Mouse (Mus musculus): ENCODE data around the gene Gm6993.

The Gm6993 gene

DNA sequence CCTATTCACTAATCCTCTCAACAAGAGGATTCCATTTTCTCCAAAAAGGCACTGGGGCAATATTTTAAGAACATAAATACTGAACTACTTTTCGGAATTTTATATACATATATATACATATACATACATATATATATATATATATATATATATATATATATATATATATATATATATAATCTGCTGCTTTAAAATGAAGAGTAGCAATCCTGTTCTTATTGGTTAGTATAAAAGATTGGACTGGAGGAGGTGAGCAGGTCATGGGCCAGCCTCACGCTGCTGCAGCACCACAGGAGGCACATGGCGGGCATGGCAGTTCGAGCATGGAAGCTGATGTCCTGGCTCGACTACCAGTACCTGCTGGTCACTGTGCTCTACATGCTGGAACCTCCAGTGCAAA lies at the start of gene Gm6993:
Gene Gm6993, plus strand, starts transcription at position 301 of the 400 bp plus-strand sequence.
- DNase-seq, result no peak

DNA sequence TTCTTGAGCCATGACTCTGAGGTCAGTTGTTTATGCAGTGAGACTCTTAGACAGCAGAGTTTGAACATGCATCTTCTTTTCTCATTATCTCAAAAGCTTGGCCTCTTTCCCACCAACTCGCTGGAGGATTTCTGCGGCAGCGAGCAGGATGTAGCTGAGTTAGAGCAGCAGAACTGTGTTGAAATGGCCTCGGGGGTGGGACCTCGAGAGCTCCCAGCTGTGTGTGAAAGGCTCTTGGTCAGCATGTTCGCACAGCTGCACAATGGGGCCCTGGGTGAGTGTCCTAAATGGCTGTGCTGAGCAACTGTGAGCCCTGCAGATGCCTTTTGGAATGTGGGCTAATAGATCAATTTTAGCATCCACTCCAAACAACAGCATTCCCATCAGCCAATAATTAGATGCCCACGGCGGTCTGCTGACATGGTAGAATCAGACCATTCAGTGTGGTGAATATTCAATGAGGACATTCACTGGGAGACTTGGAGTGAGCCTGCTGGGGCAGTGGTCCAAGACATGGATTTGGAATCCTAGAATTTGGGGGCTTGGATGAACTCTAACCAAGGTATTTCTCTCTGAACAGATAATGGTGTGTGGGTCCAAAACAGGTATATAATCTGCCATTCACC lies 49.1 kb upstream of the Gm6993 start:
- no peak for DNase-seq

DNA sequence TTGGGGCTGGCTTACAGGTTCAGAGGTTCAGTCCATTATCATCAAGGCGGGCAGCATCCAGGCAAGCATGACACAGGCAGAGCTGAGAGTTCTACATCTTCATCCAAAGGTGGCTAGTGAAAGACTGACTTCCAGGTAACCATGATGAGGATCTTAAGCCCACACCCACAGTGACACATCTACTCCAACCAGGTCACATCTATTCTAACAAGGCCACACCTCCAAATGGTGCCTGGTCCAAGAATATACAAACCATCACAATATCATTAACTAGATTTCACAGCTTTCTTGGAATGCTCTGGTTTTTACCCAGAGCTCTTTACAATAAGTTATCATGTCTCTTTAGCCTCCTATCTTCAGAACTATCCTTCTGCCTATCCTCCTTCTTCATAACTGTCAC lies 38.1 kb upstream of the Gm6993 start:
- no peak for DNase-seq

DNA sequence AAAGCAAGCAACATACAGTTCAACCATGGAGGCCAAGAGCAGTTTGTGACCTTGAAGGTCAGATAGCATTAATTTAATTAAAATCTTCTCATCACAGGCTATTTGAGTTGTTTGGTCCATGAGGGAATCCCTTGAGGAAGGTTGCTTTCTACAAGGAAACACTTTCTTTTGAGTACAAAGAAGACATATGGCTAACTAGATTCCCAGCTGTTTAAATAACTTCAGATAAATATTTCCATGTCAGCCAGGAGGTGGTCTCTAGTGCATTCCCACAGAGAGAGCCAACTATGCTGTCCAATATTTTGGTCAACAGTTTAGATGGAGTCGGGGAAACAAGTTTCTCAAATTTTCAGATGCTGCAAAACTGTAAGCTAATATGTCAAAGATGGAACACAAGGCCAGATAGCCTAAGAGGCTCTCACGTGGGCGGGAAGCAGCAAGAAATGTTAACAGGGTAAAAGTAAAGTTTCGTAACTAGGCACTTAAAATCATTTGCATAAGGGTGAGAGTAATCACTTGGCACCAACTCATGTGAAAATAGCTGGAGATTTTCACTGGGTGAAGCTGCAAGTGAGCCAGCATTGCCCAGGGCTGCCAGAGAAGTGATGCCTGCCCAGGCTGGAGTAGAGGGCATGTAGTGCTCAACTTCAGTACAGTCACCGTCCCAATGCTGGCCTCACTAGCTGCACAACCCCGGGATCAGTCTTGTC lies 36.7 kb upstream of the Gm6993 start:
- no peak for DNase-seq

DNA sequence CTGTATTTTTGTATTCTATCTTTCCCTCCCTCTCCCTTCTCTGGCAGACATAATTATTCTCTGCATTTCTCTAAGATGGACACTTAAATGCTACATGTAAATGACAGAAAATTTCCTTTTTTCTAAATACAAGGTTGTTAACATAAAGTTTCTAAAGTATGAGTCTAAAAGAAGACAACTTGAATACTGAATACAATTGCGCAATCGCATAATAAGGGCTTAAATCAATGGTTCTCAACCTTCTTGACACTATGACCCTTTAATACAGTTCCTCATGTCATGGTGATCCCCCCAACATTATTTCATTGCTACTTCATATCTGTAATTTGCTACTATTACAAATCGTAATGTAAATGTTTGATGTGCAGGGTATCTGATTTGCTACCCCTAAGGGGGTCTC lies 35.7 kb upstream of the Gm6993 start:
- no peak for DNase-seq

DNA sequence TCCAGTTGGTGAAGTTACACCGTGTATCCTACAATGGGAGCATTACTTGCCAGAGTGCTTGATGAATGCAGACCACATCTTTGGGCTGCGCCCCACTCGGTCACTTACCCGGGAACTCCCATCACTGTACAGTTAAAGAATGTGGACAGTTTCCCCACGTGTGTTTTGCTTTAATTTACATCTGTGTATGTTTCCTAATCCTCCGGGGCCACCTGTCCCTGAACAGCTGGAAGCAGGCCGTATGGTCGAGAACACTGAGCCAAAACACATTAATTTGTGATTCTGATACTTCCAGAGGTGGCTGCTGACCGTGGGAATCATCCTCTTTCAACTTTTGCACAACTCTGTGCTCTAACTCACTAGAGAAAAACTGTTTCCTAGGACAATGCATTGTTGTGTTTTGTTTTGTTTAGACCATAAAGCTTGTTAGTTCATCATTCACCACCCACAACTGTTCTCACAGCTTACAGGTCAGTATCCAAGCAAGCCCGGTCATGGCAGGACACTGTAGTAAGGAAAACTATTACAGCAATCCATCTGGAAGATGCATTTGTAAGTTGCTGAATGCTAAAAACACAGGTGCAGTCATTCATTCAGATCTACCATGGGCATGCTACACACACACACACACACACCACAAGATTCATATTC lies 34.5 kb upstream of the Gm6993 start:
- DNase-seq, result no peak

DNA sequence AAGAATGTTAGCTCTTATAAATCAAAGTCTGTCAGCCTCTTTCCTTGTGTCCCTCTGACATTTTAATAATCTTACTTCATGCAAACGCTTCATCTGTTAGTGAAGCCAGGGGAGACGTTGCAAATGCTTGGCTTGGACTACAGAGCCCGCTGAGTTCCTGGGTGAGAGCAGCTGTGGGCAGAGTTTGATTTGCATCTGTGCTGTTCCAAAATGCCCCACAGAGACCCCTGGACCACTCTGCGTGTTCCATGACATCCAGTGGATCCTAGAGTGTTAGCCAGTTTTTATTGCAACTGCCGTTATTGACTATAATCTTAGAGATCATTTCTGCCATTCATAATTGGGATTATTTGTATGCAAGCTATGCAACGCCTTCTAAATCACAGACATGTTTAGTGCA lies 31.8 kb upstream of the Gm6993 start:
- no peak for DNase-seq

DNA sequence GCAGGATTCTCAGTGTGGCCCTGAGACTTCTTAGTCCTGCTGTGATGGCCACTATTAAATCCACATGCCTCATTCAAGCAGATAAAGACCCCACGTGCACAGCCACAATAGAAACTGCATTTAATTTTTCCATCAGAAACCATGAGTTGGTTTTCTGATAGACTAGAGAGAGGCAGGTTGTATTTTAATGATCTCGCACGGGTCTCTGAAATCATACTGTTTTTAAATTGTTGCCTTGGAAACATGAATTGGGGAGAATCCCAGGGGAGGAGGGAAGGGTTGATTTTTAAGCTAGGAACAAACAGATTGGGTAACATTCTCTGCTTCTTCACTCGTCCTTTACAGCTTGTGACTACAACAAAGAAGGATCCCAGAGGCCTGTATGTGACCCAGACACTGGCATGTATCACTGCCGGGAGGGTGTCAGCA lies 31.2 kb upstream of the Gm6993 start:
- DNase-seq, result no peak

DNA sequence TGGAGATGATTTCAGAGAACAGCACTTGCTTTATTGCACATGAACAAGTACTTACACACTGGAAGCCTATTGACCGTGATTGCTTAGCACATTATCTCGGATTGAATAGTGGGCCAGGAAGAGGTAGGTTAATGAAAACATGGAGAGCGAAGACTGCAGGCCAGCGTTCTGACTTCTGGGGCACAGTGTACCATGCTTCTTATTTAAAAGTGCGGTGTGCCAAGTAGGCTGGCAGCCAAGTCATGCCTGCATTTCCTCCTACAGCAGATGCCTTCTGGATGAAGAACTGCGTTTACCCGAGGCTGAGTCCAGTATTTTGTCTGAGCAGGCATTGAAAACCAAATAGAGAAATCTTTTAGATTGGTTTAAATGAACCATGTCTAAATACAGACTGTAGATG lies 27.0 kb upstream of the Gm6993 start:
- peak; percentile 61 for DNase-seq

DNA sequence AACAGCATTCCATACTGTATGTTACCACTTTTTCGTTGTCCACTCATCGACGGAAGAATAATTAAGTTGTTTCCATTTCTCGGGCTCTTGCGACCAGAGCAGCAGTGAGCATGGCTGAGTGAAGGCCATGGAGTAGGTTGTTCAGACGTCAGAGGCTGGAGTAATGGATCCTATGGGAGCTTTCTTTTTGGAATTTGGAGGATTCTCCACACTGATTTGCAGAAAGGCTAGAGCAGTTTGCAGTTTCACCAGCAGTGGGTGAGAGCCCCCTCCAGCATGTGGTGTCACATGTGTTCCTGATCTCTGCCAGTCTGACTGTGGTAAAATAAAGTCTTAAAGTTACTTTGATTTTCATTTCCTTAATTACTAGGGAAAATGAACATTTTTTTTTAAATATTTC lies 25.6 kb upstream of the Gm6993 start:
- no peak for DNase-seq

DNA sequence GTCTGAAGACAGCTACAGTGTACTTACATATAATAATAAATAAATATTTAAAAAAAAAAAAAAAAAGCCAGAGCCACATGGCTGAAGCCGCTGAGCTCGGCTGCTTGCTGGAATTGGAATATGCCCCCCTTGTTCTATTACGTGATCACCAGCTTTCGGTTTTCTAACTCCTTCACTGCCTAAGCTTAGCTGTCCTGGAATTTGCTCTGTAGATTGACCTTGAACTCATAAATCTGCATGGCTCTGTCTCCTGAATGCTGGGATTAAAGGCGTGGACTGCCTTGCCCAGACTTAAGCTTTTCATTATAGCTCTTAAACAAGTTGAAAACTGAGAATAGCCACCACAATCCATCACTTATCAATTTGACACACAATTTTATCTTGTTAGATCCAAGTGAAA lies 23.3 kb upstream of the Gm6993 start:
- DNase-seq, result no peak

DNA sequence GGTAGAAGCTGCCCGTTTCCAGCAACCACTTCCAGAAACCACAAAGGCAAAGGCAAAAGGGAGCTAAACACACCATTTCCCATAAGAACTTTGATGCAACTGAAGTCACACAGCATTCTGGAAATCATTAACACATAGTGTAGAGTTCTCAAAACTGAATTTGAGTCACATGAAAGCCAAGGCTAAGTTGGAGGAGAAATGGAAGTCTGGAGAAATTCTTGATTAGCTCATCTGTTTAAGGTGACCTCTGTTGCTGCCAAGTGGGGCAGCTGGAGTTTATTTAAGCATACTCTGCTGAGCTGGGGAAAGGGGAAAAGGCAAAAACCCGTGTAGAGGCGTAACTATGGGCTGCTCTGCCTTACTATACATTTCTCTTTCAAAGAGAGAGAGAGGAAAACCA lies 21.8 kb upstream of the Gm6993 start:
- DNase-seq, result no peak

DNA sequence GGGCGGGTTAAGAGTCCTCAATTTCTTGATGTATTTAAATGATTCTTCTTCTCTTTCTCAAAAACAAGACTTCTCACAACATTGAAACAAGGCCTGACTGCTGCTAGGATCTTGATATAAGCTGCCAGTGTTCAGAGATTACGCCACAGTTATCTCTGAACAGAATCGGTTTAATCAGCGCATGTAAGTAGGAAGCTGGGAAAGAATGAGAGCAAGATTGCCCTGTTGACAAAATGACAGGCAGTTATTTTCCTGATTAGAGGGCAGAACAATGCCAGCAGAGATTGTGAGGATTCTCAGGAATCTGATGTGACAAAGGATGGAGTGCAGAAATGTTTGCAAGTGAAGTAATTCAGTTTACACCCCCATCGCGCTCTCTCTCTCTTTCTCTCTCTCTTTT lies 19.0 kb upstream of the Gm6993 start:
- DNase-seq, result no peak

DNA sequence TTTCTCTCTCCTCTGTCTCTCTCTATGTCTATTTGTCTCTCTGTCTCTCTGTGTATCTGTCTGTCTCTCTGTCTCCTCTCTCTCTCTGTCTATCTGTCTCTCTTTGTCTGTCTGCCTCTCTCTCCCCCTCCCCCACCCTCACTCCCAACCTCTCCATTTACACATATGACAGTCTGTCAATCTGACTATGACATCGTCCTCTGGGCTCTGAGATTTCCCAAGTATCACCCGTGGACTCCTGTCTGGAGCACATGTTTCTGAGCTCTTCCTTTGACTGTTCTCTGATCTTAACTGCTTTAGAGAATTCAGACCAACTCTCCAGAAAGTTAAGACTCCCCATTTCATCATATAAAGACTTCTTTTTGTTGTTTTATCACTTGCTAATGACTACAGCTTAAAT lies 18.3 kb upstream of the Gm6993 start:
- no peak for DNase-seq

DNA sequence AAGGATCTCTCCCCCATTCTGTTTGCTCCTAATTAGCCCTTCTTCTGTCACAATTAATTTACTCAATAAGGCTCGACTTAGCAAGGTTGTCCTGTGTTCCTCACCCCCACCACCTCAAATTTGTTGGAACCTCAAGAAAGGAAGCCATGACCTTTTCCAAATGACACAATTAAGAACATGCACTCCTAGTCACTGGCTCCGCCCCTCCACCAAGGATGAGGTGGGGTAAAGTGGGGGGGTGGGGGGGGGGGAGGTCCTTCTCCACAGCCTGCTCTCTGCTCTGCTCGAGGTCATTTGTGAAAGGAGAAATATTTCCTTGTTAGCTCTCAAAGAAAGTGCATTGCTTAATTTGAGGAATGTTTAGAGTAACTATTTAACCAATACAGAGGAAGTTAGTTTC lies 17.8 kb upstream of the Gm6993 start:
- no peak for DNase-seq

DNA sequence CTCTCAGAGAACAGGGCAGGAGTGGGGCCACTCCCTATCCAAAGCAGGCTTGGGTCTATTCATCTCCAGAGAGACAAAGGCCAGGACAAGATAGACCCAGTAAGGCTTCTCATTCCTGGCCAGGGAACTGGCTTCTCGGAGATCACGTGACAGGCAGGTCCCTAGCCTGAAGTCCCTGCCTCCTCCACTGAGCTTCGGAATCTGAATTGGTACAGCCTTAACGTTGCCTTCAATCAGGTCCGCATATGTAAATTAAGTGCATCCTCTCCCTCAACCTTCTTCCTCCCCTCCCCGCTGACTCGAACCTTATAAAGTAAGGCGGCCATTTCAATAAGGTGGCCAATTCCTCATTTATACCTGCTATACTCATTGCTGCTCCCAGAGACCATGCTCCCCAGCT lies 15.1 kb upstream of the Gm6993 start:
- DNase-seq, result no peak

DNA sequence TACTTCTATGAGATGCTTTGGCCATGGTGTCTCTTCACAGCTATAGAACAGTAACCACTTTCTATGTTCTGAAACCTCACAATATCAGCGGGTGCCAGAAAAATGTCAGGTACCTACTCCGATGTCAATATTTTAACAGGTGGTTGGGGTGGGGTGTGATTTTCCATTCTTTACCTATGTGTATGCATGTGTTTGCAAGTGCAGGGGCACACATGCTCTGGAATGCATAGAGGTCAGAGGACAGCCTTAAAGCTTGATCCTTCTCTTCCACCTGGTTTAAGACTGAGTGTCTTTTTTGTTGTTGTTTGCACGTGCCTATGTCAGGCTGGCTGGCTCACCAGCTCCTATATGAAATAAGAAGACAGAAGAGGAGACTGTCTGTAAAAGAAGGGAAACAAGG lies 13.4 kb upstream of the Gm6993 start:
- DNase-seq, result no peak

DNA sequence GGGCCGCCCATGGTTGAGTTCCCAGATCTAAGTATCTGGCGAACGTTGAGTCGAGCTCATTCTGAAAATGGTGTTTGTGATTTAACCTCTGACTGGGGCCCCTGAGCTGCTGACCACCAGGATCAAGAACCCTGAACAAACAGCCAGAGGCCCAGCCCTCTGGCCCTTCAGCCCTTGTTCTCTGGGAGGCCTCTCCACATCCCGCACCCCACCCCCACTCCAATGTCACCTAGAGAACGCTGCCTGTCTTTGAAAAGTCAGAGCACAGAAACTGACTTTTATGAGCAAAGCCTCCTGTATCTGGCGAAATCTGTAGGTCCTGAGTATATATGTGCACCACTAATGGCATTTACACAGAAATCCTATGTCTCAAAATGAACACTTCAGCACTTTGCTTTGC lies 11.7 kb upstream of the Gm6993 start:
- no peak for DNase-seq

DNA sequence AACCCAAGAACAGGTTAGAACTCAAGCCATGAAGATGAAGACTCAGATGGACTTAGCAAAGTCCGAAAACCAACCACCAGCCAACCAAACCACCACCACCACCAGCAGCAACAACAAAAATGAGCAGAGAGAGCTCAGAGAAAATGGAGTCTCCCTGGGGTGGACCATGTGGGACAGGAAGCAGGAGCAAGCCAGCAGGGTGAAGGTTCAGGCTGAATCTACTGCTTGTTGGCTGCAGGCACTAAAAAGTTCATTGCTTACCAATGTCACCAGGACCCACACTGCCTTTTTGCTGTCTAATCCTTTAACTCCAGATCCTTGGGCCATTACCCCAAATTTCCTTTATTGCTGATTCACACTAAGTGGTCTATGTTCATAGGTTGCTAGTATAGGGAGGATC lies 7.9 kb upstream of the Gm6993 start:
- no peak for DNase-seq

DNA sequence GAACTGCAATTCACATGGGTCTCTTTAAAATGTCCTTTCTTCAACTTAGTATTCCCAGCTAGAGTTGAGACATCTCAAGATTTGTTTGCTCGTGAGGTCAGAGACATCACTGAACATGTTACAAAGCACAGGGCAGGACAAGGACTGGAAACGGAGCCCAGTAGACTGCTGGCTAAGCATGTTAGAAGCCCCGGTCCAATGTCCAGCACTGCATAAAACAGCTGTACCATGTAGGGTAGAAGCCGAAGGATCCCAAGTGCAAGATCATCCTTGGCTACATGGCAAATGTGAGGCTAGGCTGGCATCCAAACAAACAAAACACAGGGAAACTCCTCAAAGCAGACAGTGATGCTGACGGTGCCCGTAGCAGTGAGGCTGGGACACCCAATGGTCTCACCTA lies 5.6 kb upstream of the Gm6993 start:
- DNase-seq, result no peak

DNA sequence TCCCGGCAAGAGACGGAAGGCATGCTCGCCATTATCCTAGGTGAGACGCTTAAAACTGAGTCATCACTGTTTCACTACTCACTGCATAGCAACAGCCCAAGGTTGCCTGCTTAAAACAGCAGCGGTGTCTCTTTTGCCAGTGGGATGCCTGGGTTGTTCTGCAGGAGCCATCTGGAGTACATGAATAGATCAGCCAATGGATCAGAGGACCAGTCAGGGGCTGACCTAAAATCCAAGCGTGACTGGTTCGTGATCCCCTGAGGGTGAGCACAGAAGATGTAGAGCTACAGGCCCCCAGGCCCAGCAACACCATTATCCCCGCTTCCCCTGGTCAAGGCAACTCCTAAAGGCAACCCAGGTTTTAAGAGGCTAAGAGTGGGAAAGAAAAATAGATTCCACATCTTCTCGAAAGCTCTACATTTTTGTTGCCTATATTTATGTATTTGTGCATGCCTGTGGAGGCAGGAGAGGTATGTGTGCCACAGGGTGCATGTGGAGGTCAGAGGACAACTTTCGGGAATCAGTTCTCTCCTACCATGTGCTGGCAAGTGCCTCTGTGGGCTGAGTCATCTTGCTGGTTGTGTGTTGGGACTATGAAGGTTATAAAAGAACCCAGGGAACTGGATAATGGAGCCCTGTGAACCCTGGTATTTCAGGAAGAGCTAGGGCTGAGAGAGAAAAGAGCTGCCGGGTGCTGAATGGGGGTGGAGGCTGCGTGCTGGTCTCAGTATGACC lies 3.5 kb upstream of the Gm6993 start:
- peak; percentile 14 for DNase-seq

DNA sequence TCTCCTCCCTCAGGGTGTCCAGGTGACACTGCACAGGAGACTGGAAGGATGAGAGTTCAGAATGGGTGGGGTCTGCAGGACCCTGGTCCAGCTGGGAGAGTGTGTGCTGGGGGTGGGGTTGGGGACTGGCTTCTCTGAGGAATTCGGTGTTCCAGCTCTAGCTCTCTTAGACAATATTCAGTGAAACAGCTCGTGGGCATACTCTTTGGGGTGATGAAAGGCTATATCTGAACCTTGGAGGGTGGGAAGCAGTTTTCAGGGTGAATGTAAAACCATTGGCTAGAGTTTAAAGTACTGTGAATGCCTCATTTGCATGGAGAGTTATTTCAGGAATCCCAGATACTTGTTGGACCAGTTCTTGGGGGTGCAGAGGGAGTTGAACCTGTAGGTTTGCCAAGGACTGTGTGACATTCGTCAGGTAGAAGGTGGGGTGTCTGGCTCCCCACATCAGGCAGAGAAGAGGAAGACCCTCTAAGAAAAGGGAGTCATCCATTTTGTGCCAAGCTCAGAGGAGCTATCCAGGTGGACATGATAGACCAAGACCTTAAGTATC lies 1.5 kb upstream of the Gm6993 start:
- no peak for DNase-seq

DNA sequence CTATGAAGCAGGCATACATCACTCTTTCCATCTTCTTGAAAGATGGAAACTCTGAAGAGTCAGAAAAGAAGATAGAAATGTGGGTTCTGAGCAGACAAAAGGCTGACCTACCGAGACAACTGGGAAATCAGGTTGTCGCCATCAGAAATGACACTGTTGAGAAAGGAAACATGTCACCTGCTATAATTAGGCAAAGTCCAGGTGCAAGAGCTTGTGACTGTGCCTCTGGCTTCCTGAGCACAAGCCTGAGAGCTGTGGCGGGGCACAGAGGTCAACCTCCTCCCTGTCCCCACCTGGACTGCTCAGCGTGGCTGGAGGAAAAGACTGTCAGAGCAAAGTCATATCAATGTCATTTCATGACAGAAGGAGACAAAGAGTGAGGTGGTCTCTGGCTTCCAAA lies 772 bp upstream of the Gm6993 start:
- DNase-seq, result peak; percentile 7
